Mouse (Mus musculus) brain, embryonic 14.5 days (tissue): Measurements from ENCODE around the gene Skp2.

ENCODE experiments used
- CTCF ChIP-seq: fragments of 200-500 bp; IDR thresholded peaks from 2 replicates; pipeline ENCODE4 v1.5.1; 2012; ENCODE audit warnings: inconsistent platforms, mild to moderate bottlenecking, moderate library complexity, borderline replicate concordance; ENCODE audit not compliant: insufficient read depth, insufficient read length; ENCODE audit errors: extremely low read depth
- POLR2A ChIP-seq: fragments of 200-500 bp; IDR thresholded peaks from 2 replicates; pipeline ENCODE4 v1.6.1; 2012; ENCODE audit warnings: mild to moderate bottlenecking, inconsistent platforms, borderline replicate concordance; ENCODE audit not compliant: poor library complexity, insufficient read depth, insufficient read length, severe bottlenecking; ENCODE audit errors: extremely low read depth

- TF ChIP-seq CTCF, result no peak
- no peak for TF ChIP-seq POLR2A
Observed at GRCm38 (mm10) chr15:9189796-9190195, 34.6 kb upstream of the Skp2 start.
